23 mouse cellular contexts compared by ENCODE assay signal in the genomic region with DNA sequence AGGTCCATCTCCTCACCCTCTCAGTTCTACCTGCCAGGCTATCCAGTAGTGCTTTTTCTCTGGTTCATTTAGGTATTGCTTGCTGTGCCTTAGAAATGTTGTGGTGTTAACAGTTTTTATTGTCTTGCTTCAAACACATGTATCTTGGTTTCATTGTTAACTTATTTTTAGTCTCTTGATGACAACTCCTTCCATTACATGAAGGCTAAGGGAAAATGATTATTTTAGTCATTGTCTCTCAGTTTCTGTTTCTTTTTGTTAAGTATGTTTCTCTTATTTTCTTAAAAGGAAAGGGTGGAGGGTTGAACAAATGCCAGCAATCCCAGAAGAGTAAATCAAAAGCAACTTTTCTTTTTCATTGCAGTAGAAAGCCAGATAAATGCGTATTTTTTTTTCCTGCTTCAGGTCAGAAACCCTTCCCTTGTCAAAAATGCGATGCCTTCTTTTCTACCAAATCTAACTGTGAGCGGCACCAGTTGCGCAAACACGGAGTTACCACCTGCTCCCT. TPM values are rescaled to one million over a fixed set of nuclear protein-coding genes. Genes with fewer than 3 reads are reported as not detected.
A peak's percentile ranks its signal among the peaks of the same experiment; 100 is the strongest.
DNase-seq lines count a peak whose midpoint lies in the region; ATAC-seq and TF ChIP-seq lines count a peak whose summit lies in the region.
"Had no signal": no experiment of that assay in that cellular context is flagged by ENCODE, and none has a peak within 500 bp of the region (broad histone marks: within the 10 kb centered on the region; RNA-seq: fewer than 3 reads in every experiment).

No protein-coding gene starts in this region.

- no peak for ATAC-seq in intestine, embryonic 16.5 days
- no peak for ATAC-seq in intestine, embryonic 15.5 days
- ATAC-seq in liver, embryonic 11.5 days (replicated peaks; ENCODE audit: low FRiP score), result no peak
- ATAC-seq: activated CD4-positive, CD25-positive, alpha-beta regulatory T cell, adult 4 months; forebrain, embryonic 16.5 days had no signal

- DNase-seq in liver, adult 2 months (ENCODE audit: extremely low read depth, low read depth, low spot score), result peak; percentile 34
- DNase-seq in liver, embryonic 11.5 days (ENCODE audit: low spot score), result no peak
- DNase-seq in induced T-regulatory cell, adult 2 months (ENCODE audit: low read depth), result peak; percentile 13
- no peak for DNase-seq in right cerebral cortex, adult 18-20 months
- DNase-seq in embryo, embryonic 10.5 days (ENCODE audit: low spot score), result no peak
- DNase-seq: B cell, adult 2 months; cerebellum, adult 9-10 months; gastrocnemius, postnatal 25 days; heart, postnatal 4 days; layer of hippocampus, postnatal 36 days; lung, postnatal 4 days; midbrain, embryonic 14.5 days; retina, postnatal 1 day; thymus, postnatal 14 days had no signal

- TF ChIP-seq CTCF in liver, adult 2 months (IDR thresholded peaks at IDR 0.05; ENCODE audit: low read depth, low read length), result no peak

- no peaks in the 10 kb centered on the region for H3K9me3 ChIP-seq in intestine, embryonic 16.5 days (ENCODE audit: control insufficient read depth, low read length)
- no peaks in the 10 kb centered on the region for H3K9me3 ChIP-seq in intestine, embryonic 15.5 days
- H3K9me3 ChIP-seq in liver, embryonic 11.5 days (ENCODE audit: control insufficient read depth, low read length), result no peaks in the 10 kb centered on the region
- H3K9me3 ChIP-seq: forebrain, embryonic 10.5 days; limb, embryonic 12.5 days; lung, embryonic 15.5 days; neural tube, embryonic 12.5 days had no signal

- 76% methylated on average over 5 of the region's 5 CpGs for WGBS in intestine, embryonic 16.5 days
- WGBS in intestine, embryonic 15.5 days, result 80% methylated on average over 5 of the region's 5 CpGs
- 29% methylated on average over 5 of the region's 5 CpGs for WGBS in liver, adult 2 months
- WGBS in liver, embryonic 11.5 days, result 83% methylated on average over 5 of the region's 5 CpGs

- no peaks in the 10 kb centered on the region; the same call in 1 of the 2 replicates for H3K36me3 ChIP-seq in intestine, embryonic 16.5 days (ENCODE audit: control insufficient read depth, insufficient read depth, low read length)
- H3K36me3 ChIP-seq in intestine, embryonic 15.5 days, result no peaks in the 10 kb centered on the region; the same call in 1 of the 2 replicates
- H3K36me3 ChIP-seq in liver, adult 2 months (ENCODE audit: control insufficient read depth, insufficient read depth, low read length), result peaks cover 8% of the 10 kb centered on the region
- H3K36me3 ChIP-seq in liver, embryonic 11.5 days (ENCODE audit: control insufficient read depth, insufficient read depth, low read length), result peaks cover 17% of the 10 kb centered on the region
- H3K36me3 ChIP-seq: neural tube, embryonic 12.5 days had no signal

- no peak for TF ChIP-seq POLR2A in liver, adult 2 months (IDR thresholded peaks at IDR 0.05; ENCODE audit: extremely low read depth, insufficient read depth, low read length)

- no peak overlapping the region for H3K4me3 ChIP-seq in intestine, embryonic 16.5 days (ENCODE audit: low read length)
- H3K4me3 ChIP-seq in intestine, embryonic 15.5 days (replicated peaks), result no peak overlapping the region
- no peak overlapping the region for H3K4me3 ChIP-seq in liver, adult 2 months (ENCODE audit: insufficient read depth, low read depth, low read length)
- no peak overlapping the region for H3K4me3 ChIP-seq in liver, embryonic 11.5 days (ENCODE audit: low read depth, low read length)
- H3K4me3 ChIP-seq: forebrain, embryonic 10.5 days; limb, embryonic 12.5 days; lung, embryonic 15.5 days; neural tube, embryonic 12.5 days had no signal

- peaks cover 22% of the 10 kb centered on the region for H3K4me1 ChIP-seq in intestine, embryonic 16.5 days (ENCODE audit: control insufficient read depth, insufficient read depth, low read length)
- H3K4me1 ChIP-seq in intestine, embryonic 15.5 days (replicated peaks), result peaks cover 18% of the 10 kb centered on the region; the same call in 1 of the 2 replicates
- peaks cover 25% of the 10 kb centered on the region for H3K4me1 ChIP-seq in liver, adult 2 months (ENCODE audit: control insufficient read depth, insufficient read depth, low read length)
- H3K4me1 ChIP-seq in liver, embryonic 11.5 days (replicated peaks; ENCODE audit: control insufficient read depth, insufficient read depth, low read length), result peaks cover 8% of the 10 kb centered on the region
- H3K4me1 ChIP-seq: neural tube, embryonic 12.5 days had no signal

- no peaks in the 10 kb centered on the region for H3K27me3 ChIP-seq in intestine, embryonic 16.5 days (replicated peaks; ENCODE audit: control insufficient read depth, insufficient read depth, low read length)
- H3K27me3 ChIP-seq in intestine, embryonic 15.5 days (replicated peaks), result no peaks in the 10 kb centered on the region
- H3K27me3 ChIP-seq in liver, adult 2 months (ENCODE audit: control insufficient read depth, insufficient read depth, low read length), result no peaks in the 10 kb centered on the region
- no peaks in the 10 kb centered on the region for H3K27me3 ChIP-seq in liver, embryonic 11.5 days (replicated peaks; ENCODE audit: control insufficient read depth, insufficient read depth, low read length)
- H3K27me3 ChIP-seq: limb, embryonic 12.5 days; lung, embryonic 15.5 days; neural tube, embryonic 12.5 days had no signal

- H3K4me2 ChIP-seq in intestine, embryonic 16.5 days (ENCODE audit: low read depth, low read length), result no peak overlapping the region
- H3K4me2 ChIP-seq in intestine, embryonic 15.5 days (replicated peaks), result no peak overlapping the region
- H3K4me2 ChIP-seq in liver, embryonic 11.5 days, result no peak overlapping the region
- H3K4me2 ChIP-seq: hindbrain, embryonic 14.5 days; limb, embryonic 12.5 days; lung, embryonic 15.5 days; neural tube, embryonic 12.5 days had no signal

- no peak overlapping the region for H3K27ac ChIP-seq in intestine, embryonic 16.5 days (ENCODE audit: low read length)
- H3K27ac ChIP-seq in intestine, embryonic 15.5 days, result no peak overlapping the region
- peak overlapping the region; percentile 82 for H3K27ac ChIP-seq in liver, adult 2 months (replicated peaks; ENCODE audit: insufficient read depth, low read depth, low read length)
- H3K27ac ChIP-seq in liver, embryonic 11.5 days (ENCODE audit: low read depth, low read length), result no peak overlapping the region
- H3K27ac ChIP-seq: hindbrain, embryonic 14.5 days; limb, embryonic 12.5 days; neural tube, embryonic 12.5 days had no signal

- H3K79me2 ChIP-seq in liver, adult 2 months (ENCODE audit: control insufficient read depth, insufficient read depth, low read length), result no peaks in the 10 kb centered on the region

- peak overlapping the region; percentile 33; the same call in 1 of the 2 replicates for H3K9ac ChIP-seq in intestine, embryonic 16.5 days (ENCODE audit: low read depth, low read length)
- H3K9ac ChIP-seq in intestine, embryonic 15.5 days, result no peak overlapping the region
- H3K9ac ChIP-seq in liver, adult 2 months (ENCODE audit: low read depth, low read length), result 0 out of 2 replicates have a peak overlapping the region, but pooled peaks have one; percentile 38
- H3K9ac ChIP-seq in liver, embryonic 11.5 days (ENCODE audit: low read depth, low read length), result no peak overlapping the region
- H3K9ac ChIP-seq: hindbrain, embryonic 14.5 days; limb, embryonic 12.5 days; lung, embryonic 15.5 days; neural tube, embryonic 12.5 days had no signal

RNA-seq across cellular contexts. Expression of gene Ssr1, which starts 52.8 kb away (rescaled TPM):
- 126 and 129 TPM in 2 replicates for polyA plus RNA-seq in intestine, embryonic 16.5 days (2015; fragmentation: Nextera tagmentation; extraction: Ambion mirVana)
- 138 and 145 TPM in 2 replicates for polyA plus RNA-seq in intestine, embryonic 15.5 days (2015; fragmentation: Nextera tagmentation; extraction: Ambion mirVana)
- 24.2 and 25.6 TPM in 2 replicates for total RNA-seq in liver, adult 2 months (2014; rRNA removed)
- polyA plus RNA-seq in liver, adult 2 months (2012; rRNA removed), result 5.9 and 6.9 TPM in 2 replicates
- 143 and 166 TPM in 2 replicates for polyA plus RNA-seq in liver, embryonic 11.5 days (2014; fragmentation: Nextera tagmentation; extraction: Ambion mirVana)

Comparison
In these comparisons a context has a peak if more than half of its experiments do, and no peak if none do; other contexts are left out.
1. H3K9ac ChIP-seq: peak in intestine, embryonic 16.5 days (single experiment) and liver, adult 2 months (single experiment); none in intestine, embryonic 15.5 days (single experiment) and liver, embryonic 11.5 days (single experiment).
2. DNase-seq: peak in liver, adult 2 months (single experiment) and induced T-regulatory cell, adult 2 months (single experiment); none in liver, embryonic 11.5 days (single experiment), right cerebral cortex, adult 18-20 months (single experiment) and embryo, embryonic 10.5 days (single experiment).
3. RNA of gene Ssr1, which starts 52.8 kb away (polyA plus RNA-seq): 138 to 145 TPM in intestine, embryonic 15.5 days, 143 to 166 TPM in liver, embryonic 11.5 days and 126 to 129 TPM in intestine, embryonic 16.5 days; 5.9 to 6.9 TPM in liver, adult 2 months; every median in the first group is over 10 times any median in the second.